Mouse (Mus musculus) thymus, postnatal 36 days (tissue): ENCODE measurements at regions not wholly inside any gene's neighbourhood (a gene's known extent, or its start where the extent isn't known, plus 50 kb on each side); places are given as distances from the start of the nearest gene placed in this dataset.

Source experiments
- DNase-seq, 2 experiments: peaks; one replicate each; pipeline ENCODE4 v3.0.0; 2022; ENCODE audit warnings: mixed read lengths in 2 of 2

- DNase-seq, result no peak
Measured at GRCm38 (mm10) chr8:90499315-90499714, 151.2 kb upstream of the Tox3 start.

- DNase-seq, result no peak
Measured at GRCm38 (mm10) chr8:90496658-90497163, 148.6 kb upstream of the Tox3 start.

DNA sequence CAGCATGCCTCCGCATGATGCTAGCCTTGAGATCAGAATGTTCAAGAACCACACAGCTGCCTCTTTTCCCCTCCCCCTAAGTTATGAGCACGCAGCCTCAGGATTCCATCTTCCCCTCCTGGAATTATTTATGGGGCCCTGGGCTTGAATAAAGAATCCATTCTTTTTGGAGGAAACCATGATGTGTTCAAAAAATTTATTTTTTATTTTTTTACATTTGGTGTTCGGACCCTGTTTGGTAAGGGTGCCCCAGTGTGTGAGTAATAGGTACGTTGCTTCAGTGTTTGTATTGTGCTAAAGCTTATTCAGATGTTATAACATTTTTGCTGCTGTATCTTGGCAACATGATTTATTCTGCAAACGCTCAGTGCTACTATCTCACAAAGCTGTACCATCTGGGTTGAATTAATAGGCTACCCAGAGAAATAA lies 147.8 kb upstream of the Tox3 start:
- no peak for DNase-seq

DNA sequence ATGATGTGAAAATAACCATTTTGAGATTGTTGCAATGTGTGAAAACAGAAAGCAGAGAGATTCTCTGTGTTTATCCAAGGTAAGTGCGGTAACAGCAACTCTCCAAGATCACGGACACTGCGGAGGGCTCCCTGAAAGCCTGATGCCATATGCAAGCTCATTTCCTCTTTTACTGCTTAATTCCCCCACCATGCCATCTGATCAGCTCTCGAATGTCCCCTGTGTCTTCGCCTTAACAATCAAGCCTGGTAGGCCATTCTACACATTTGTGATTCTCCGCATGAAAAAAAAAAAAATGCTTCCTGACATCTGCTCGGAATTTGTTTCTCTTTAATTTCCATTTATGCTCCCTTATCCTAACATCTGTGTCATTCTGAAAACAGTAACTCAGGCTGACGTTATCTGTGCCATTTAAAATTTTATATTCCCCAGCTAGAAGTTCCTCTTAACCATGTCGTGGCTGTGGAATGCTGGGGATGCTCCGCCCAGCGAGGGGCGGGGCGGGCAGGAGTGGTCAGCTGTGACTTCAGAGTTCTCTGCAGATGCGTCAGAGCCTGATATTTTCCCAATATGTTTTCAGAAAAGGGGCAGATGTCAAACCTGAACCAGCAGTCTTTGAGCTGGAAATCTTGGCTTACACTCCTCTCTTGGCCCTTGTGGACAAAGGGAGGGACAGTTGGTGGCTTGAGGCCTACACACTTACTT lies 144.5 kb upstream of the Tox3 start:
- DNase-seq, result no peak

GRCm38 (mm10) chr8:90491691-90492090 lies 143.5 kb upstream of the Tox3 start:
- no peak for DNase-seq

GRCm38 (mm10) chr8:90490734-90491441 lies 142.7 kb upstream of the Tox3 start:
- DNase-seq, result no peak

- DNase-seq, result no peak
Measured at GRCm38 (mm10) chr8:90486556-90486955, 138.4 kb upstream of the Tox3 start.

GRCm38 (mm10) chr8:90478149-90478548 lies 130.0 kb upstream of the Tox3 start:
- DNase-seq, result no peak

DNA sequence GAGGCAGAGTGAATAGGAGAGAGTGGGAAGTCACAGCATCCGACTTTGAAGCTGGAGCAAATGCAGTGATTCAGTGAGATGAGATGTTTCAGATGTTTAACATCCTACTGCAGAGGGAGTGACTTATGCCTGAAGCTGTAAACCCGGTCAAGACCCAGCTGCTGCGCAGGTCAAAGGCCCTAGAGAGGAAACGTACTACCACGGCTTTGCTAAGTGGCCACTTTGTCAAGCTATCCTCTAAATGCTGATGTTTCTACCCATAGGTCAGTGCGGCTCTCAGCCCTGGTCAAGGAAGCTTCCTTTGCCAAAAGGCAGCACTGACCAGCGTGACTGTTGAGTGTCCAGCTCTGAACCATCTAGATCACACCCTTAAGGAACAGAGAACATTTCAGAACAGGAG lies 125.9 kb upstream of the Tox3 start:
- DNase-seq, result no peak

DNA sequence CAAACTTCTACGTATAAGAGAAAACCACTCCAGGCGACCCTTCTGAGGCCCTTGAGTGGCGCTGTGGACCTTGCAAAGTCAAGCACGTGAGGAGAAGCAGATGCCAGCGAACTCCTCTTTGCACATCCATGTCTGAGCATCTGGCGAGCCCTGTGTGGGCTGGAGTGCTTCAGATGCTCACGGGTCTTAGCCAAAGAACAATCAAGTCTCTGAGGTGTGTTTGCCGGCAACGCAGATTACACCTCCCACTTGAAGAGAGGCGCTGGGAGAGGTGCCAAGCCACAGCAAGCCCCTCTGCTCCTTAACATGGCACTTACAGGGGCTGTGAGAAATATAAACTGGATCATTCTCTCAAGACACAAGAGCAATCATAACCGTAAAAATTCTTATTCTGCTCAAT lies 122.7 kb upstream of the Tox3 start:
- DNase-seq, result no peak

DNA sequence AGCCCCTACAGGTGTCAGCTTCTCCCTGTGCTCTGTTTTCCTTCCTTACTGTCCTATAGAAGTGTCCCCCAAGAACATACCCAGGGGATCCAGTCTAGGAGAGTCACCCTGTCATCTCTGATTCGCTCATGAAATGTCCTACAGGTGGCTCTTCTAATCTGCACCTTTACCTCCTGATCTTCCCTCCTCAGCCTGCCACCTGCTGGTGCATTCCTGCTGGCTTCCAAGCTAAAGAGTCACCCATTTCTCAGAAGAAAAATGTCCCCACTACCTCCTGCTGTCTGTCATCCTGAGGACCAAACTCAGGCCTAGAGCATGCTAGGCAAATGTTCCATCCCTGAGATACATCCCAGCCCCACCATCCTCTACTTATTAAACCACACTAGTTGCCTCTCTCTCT lies 115.6 kb upstream of the Tox3 start:
- peak; percentile 45 to 58 for DNase-seq

GRCm38 (mm10) chr8:90455321-90455720 lies 107.2 kb upstream of the Tox3 start:
- DNase-seq, result no peak

- DNase-seq, result no peak
Measured at GRCm38 (mm10) chr8:90454130-90454529, 106.0 kb upstream of the Tox3 start.

- no peak for DNase-seq
Measured at GRCm38 (mm10) chr8:90441058-90441851, 93.1 kb upstream of the Tox3 start.

GRCm38 (mm10) chr8:90414021-90414420 lies 65.9 kb upstream of the Tox3 start:
- no peak for DNase-seq
